Mouse (Mus musculus): ENCODE data around the gene Fndc7.
"Not testable (repeated sequence)": the region's sequence is repeated elsewhere in the genome, so short reads cannot be mapped to it uniquely, and the experiment has no call there.

Gene Fndc7

GRCm38 (mm10) chr3:108851996-108852697 is 37.7 kb downstream of the Fndc7 start:
- DNase-seq: no peak

GRCm38 (mm10) chr3:108851554-108851953 is 38.3 kb downstream of the Fndc7 start:
- no peak for DNase-seq

- DNase-seq: no peak
Observed at GRCm38 (mm10) chr3:108851075-108851474, 38.7 kb downstream of the Fndc7 start.

GRCm38 (mm10) chr3:108850506-108850905 is 39.3 kb downstream of the Fndc7 start:
- no peak for DNase-seq

GRCm38 (mm10) chr3:108846616-108847015 is 43.2 kb downstream of the Fndc7 start:
- no peak for DNase-seq

- no peak for DNase-seq
Observed at GRCm38 (mm10) chr3:108844521-108844920, 45.3 kb downstream of the Fndc7 start.

- no peak for DNase-seq
Observed at GRCm38 (mm10) chr3:108844026-108844425, 45.8 kb downstream of the Fndc7 start.

- DNase-seq: no peak
Observed at GRCm38 (mm10) chr3:108840716-108841054, 49.1 kb downstream of the Fndc7 start.

GRCm38 (mm10) chr3:108840000-108840715 is 49.6 kb downstream of the Fndc7 start, which contains the start of gene Stxbp3:
Gene Stxbp3, minus strand, starts transcription at chr3:108840526.
- DNase-seq: peak; percentile 99

- DNase-seq: no peak
Observed at GRCm38 (mm10) chr3:108839647-108839999, 50.2 kb downstream of the Fndc7 start.

- DNase-seq: no peak
Observed at GRCm38 (mm10) chr3:108838980-108839379, 50.8 kb downstream of the Fndc7 start.

GRCm38 (mm10) chr3:108836931-108837330 is 52.9 kb downstream of the Fndc7 start:
- DNase-seq: no peak

GRCm38 (mm10) chr3:108833717-108834116 is 56.1 kb downstream of the Fndc7 start:
- DNase-seq: not testable (repeated sequence)

- DNase-seq: no peak
Observed at GRCm38 (mm10) chr3:108831750-108832149, 58.1 kb downstream of the Fndc7 start.

- DNase-seq: no peak
Observed at GRCm38 (mm10) chr3:108830493-108830892, 59.3 kb downstream of the Fndc7 start.

GRCm38 (mm10) chr3:108815631-108816030 is 74.2 kb downstream of the Fndc7 start:
- no peak for DNase-seq

- DNase-seq: no peak
Observed at GRCm38 (mm10) chr3:108810747-108811263, 79.0 kb downstream of the Fndc7 start.

- DNase-seq: no peak
Observed at GRCm38 (mm10) chr3:108805622-108806021, 84.2 kb downstream of the Fndc7 start.
